Mouse (Mus musculus) small intestine, adult 2 months (tissue): ENCODE measurements around the gene Cyp2r1.

Source experiments
- CTCF ChIP-seq: fragments of 200-500 bp; IDR thresholded peaks from 2 replicates; pipeline ENCODE4 v1.5.1; 2012; ENCODE audit warnings: low read depth, mild to moderate bottlenecking, control low read depth, inconsistent platforms, low read length, moderate library complexity, mixed read lengths; ENCODE audit not compliant: insufficient replicate concordance, insufficient read length; ENCODE audit errors: extremely low read depth
- POLR2A ChIP-seq: fragments of 200-500 bp; IDR thresholded peaks from 2 replicates; pipeline ENCODE4 v1.6.1; 2012; ENCODE audit warnings: low read depth, mild to moderate bottlenecking, control low read depth, inconsistent platforms, low read length, moderate library complexity

DNA sequence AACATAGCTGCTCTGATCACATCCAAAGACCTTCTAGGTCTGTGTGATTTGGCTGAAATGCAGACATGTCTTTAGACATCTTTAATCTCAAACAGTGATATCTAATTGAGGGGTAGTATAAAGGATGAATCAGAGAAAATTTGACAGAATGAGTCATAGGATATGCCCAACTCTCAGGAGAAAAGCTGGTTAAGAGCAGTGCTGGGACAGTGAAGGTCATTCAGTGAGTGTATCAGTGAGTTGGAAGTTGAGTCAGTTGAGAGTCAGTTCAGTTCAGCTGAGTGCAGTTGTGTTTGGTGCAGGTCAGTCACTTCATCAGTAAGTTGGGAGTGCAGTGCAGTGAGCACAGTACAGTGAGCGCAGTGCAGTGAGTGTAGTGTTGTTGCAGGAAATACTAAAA, 42.6 kb downstream of the Cyp2r1 start:
- TF ChIP-seq CTCF, result no peak
- TF ChIP-seq POLR2A, result no peak
